Mouse (Mus musculus): ENCODE data around the gene Ube4a. TPM values are rescaled to one million over a fixed set of nuclear protein-coding genes. Genes with fewer than 3 reads are reported as not detected.

The Ube4a gene
- polyA plus RNA-seq, 1 experiment: 37.4 TPM

- TF ChIP-seq POLR2A (IDR thresholded peaks at IDR 0.05; ENCODE audit: insufficient read depth, low read length) (no peak), CTCF (IDR thresholded peaks at IDR 0.05; ENCODE audit: low read depth, low read length) (no peak), EP300 (IDR thresholded peaks at IDR 0.05; ENCODE audit: insufficient read depth, low read depth, low read length) (no peak)
- H3K9ac ChIP-seq (ENCODE audit: low read depth, poor library complexity, severe bottlenecking): no peak overlapping the region
- H3K27me3 ChIP-seq (ENCODE audit: control insufficient read depth, insufficient read depth, low read length, poor library complexity, severe bottlenecking): no peaks in the 10 kb centered on the region
- no peaks in the 10 kb centered on the region for H3K4me1 ChIP-seq (ENCODE audit: control insufficient read depth, insufficient read depth, low read length)
- H3K27ac ChIP-seq (ENCODE audit: insufficient read depth, low read length): no peak overlapping the region
- H3K9me3 ChIP-seq (replicated peaks; ENCODE audit: control insufficient read depth, insufficient read depth, low read length, poor library complexity, severe bottlenecking): no peaks in the 10 kb centered on the region
- H3K36me3 ChIP-seq (ENCODE audit: control insufficient read depth, insufficient read depth, low read length, poor library complexity, severe bottlenecking): no peaks in the 10 kb centered on the region
- no peak overlapping the region for H3K4me3 ChIP-seq (ENCODE audit: low read depth, low read length)
Observed at GRCm38 (mm10) chr9:44986242-44986781, 20.9 kb upstream of the Ube4a start.

- H3K4me1 ChIP-seq (ENCODE audit: control insufficient read depth, insufficient read depth, low read length): no peaks in the 10 kb centered on the region
- no peak overlapping the region for H3K4me3 ChIP-seq (ENCODE audit: low read depth, low read length)
- H3K27me3 ChIP-seq (ENCODE audit: control insufficient read depth, insufficient read depth, low read length, poor library complexity, severe bottlenecking): no peaks in the 10 kb centered on the region
- no peaks in the 10 kb centered on the region for H3K9me3 ChIP-seq (replicated peaks; ENCODE audit: control insufficient read depth, insufficient read depth, low read length, poor library complexity, severe bottlenecking)
- no peaks in the 10 kb centered on the region for H3K36me3 ChIP-seq (ENCODE audit: control insufficient read depth, insufficient read depth, low read length, poor library complexity, severe bottlenecking)
- no peak for TF ChIP-seq EP300 (IDR thresholded peaks at IDR 0.05; ENCODE audit: insufficient read depth, low read depth, low read length)
- no peak overlapping the region for H3K27ac ChIP-seq (ENCODE audit: insufficient read depth, low read length)
- no peak overlapping the region for H3K9ac ChIP-seq (ENCODE audit: low read depth, poor library complexity, severe bottlenecking)
Observed at GRCm38 (mm10) chr9:44985721-44986161, 20.3 kb upstream of the Ube4a start.

DNA sequence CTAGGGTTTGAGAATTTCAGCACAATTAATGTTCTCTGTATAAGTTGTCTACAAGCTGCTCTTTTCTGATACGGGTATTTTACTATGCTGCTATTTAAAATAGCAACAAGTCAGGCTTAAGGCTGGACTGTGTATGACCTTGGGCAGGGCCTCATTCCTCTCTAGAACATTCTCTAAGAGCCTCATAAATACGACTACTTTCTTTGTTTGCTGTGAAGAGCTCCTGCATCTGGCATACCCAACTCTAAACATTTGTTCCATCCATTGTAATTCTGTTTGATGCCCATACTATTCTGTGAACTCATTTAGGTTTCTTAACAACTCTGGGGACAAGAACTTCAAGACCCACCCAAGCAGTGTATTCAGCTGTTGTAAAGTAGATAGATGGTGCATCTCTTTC, 17.6 kb upstream of the Ube4a start:
- Histone ChIP-seq H3K4me1 (ENCODE audit: control insufficient read depth, insufficient read depth, low read length) (no peaks in the 10 kb centered on the region), H3K4me3 (ENCODE audit: low read depth, low read length) (no peak overlapping the region), H3K27ac (ENCODE audit: insufficient read depth, low read length) (no peak overlapping the region), H3K27me3 (ENCODE audit: control insufficient read depth, insufficient read depth, low read length, poor library complexity, severe bottlenecking) (no peaks in the 10 kb centered on the region), H3K9me3 (replicated peaks; ENCODE audit: control insufficient read depth, insufficient read depth, low read length, poor library complexity, severe bottlenecking) (no peaks in the 10 kb centered on the region), H3K9ac (ENCODE audit: low read depth, poor library complexity, severe bottlenecking) (no peak overlapping the region), H3K36me3 (ENCODE audit: control insufficient read depth, insufficient read depth, low read length, poor library complexity, severe bottlenecking) (no peaks in the 10 kb centered on the region)
- no peak for TF ChIP-seq POLR2A (IDR thresholded peaks at IDR 0.05; ENCODE audit: insufficient read depth, low read length)
- TF ChIP-seq CTCF (IDR thresholded peaks at IDR 0.05; ENCODE audit: low read depth, low read length): no peak
- no peak for TF ChIP-seq EP300 (IDR thresholded peaks at IDR 0.05; ENCODE audit: insufficient read depth, low read depth, low read length)

DNA sequence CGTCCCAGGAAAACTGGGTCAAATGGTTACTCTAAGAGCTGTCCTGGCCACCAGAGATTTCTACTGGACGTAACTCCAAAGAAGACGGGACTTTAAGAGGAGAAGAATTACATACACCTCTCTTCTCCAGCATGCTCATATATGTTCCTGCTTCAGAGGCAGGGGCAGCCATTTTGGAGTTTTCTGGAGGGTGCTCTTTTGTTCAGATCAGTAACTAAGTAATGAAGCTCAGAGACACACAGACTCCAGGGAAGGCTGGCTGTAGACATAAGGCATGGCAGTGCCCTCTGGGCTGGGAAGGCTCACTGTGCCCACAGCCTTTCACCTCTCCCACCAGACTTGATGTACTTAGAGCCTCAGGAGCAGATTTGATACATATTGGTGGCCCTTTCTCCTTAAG, 17.1 kb upstream of the Ube4a start:
- TF ChIP-seq EP300 (IDR thresholded peaks at IDR 0.05; ENCODE audit: insufficient read depth, low read depth, low read length): no peak
- no peak for TF ChIP-seq CTCF (IDR thresholded peaks at IDR 0.05; ENCODE audit: low read depth, low read length)
- TF ChIP-seq POLR2A (IDR thresholded peaks at IDR 0.05; ENCODE audit: insufficient read depth, low read length): no peak
- no peaks in the 10 kb centered on the region for H3K36me3 ChIP-seq (ENCODE audit: control insufficient read depth, insufficient read depth, low read length, poor library complexity, severe bottlenecking)
- no peak overlapping the region for H3K27ac ChIP-seq (ENCODE audit: insufficient read depth, low read length)
- no peak overlapping the region for H3K9ac ChIP-seq (ENCODE audit: low read depth, poor library complexity, severe bottlenecking)
- no peaks in the 10 kb centered on the region for H3K27me3 ChIP-seq (ENCODE audit: control insufficient read depth, insufficient read depth, low read length, poor library complexity, severe bottlenecking)
- no peaks in the 10 kb centered on the region for H3K4me1 ChIP-seq (ENCODE audit: control insufficient read depth, insufficient read depth, low read length)
- no peak overlapping the region for H3K4me3 ChIP-seq (ENCODE audit: low read depth, low read length)
- H3K9me3 ChIP-seq (replicated peaks; ENCODE audit: control insufficient read depth, insufficient read depth, low read length, poor library complexity, severe bottlenecking): no peaks in the 10 kb centered on the region

DNA sequence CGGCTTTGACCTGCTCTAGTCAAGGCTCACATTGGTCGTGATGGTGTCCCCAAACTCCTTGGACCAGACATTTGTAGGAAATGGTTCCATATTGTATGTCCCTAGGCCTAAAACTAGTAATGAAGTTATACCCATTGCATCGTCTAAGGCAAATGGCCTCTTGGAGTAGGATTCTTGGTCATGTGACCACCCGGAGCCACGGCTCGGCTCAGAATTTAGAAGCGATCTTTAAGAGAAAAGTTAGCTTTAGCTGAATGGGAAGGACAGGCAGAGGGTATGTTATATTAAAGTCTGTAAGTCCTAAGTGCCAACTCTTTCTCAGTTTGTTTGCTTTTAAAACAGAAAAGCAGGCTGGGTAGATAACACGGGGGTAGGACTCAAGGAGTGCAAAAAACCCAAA, 16.7 kb upstream of the Ube4a start:
- Histone ChIP-seq H3K4me1 (ENCODE audit: control insufficient read depth, insufficient read depth, low read length) (no peaks in the 10 kb centered on the region), H3K36me3 (ENCODE audit: control insufficient read depth, insufficient read depth, low read length, poor library complexity, severe bottlenecking) (no peaks in the 10 kb centered on the region), H3K9me3 (replicated peaks; ENCODE audit: control insufficient read depth, insufficient read depth, low read length, poor library complexity, severe bottlenecking) (no peaks in the 10 kb centered on the region), H3K27me3 (ENCODE audit: control insufficient read depth, insufficient read depth, low read length, poor library complexity, severe bottlenecking) (no peaks in the 10 kb centered on the region), H3K27ac (ENCODE audit: insufficient read depth, low read length) (no peak overlapping the region), H3K4me3 (ENCODE audit: low read depth, low read length) (no peak overlapping the region), H3K9ac (ENCODE audit: low read depth, poor library complexity, severe bottlenecking) (no peak overlapping the region)
- no peak for TF ChIP-seq CTCF (IDR thresholded peaks at IDR 0.05; ENCODE audit: low read depth, low read length)

DNA sequence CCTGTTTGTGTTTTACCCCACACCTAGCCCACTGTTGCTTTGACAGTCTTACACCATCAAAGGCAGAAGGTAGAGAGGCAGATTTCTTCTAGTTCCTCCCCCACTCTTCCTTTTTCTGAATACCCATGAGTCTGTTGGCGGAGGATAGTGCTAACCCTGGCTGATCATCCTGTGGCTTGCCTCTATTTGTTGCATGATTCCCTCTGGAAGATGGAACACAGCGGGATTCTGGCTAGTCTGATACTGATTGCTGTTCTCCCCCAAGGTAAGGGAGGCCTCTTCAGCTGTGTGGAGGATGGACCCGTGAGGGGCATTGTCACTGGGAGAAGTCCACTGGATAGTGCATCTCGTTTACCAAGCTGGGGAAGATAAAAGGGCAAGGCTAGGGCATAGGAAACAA, 16.3 kb upstream of the Ube4a start, which contains the start of gene Cd3d:
TSS of gene Cd3d (plus strand) at position 111 of the 400 bp plus-strand sequence.
- H3K9me3 ChIP-seq (replicated peaks; ENCODE audit: control insufficient read depth, insufficient read depth, low read length, poor library complexity, severe bottlenecking): no peaks in the 10 kb centered on the region
- H3K4me1 ChIP-seq (ENCODE audit: control insufficient read depth, insufficient read depth, low read length): no peaks in the 10 kb centered on the region
- H3K4me3 ChIP-seq (ENCODE audit: low read depth, low read length): no peak within 1 kb of the TSS
- no peak within 1 kb of the TSS for H3K27ac ChIP-seq (ENCODE audit: insufficient read depth, low read length)
- no peaks in the 10 kb centered on the region for H3K27me3 ChIP-seq (ENCODE audit: control insufficient read depth, insufficient read depth, low read length, poor library complexity, severe bottlenecking)
- no peaks in the 10 kb centered on the region for H3K36me3 ChIP-seq (ENCODE audit: control insufficient read depth, insufficient read depth, low read length, poor library complexity, severe bottlenecking)
- no peak within 1 kb of the TSS for H3K9ac ChIP-seq (ENCODE audit: low read depth, poor library complexity, severe bottlenecking)
- TF ChIP-seq POLR2A (IDR thresholded peaks at IDR 0.05; ENCODE audit: insufficient read depth, low read length) (no peak), EP300 (IDR thresholded peaks at IDR 0.05; ENCODE audit: insufficient read depth, low read depth, low read length) (no peak), CTCF (IDR thresholded peaks at IDR 0.05; ENCODE audit: low read depth, low read length) (no peak)

Measured in ES-Bruce4 (cell line).